Comparison of ENCODE assay signal across 8 mouse cellular contexts in genomic region chr2:11501301-11502254, GRCm38 (mm10). TPM values are rescaled to one million over a fixed set of nuclear protein-coding genes. Genes with fewer than 3 reads are reported as not detected.
A peak's percentile ranks its signal among the peaks of the same experiment; 100 is the strongest.
DNase-seq lines count a peak whose midpoint lies in the region; ATAC-seq and TF ChIP-seq lines count a peak whose summit lies in the region.

No protein-coding gene starts in this region.

- no peaks in the 10 kb centered on the region for H3K9me3 ChIP-seq in heart, embryonic 10.5 days
- H3K9me3 ChIP-seq in kidney, embryonic 14.5 days (ENCODE audit: control insufficient read depth, low read length) = no peaks in the 10 kb centered on the region
- no peaks in the 10 kb centered on the region for H3K9me3 ChIP-seq in limb, embryonic 14.5 days (ENCODE audit: control insufficient read depth, low read length)
- H3K9me3 ChIP-seq in midbrain, embryonic 16.5 days (replicated peaks; ENCODE audit: control insufficient read depth, low read length, poor library complexity, severe bottlenecking) = no peaks in the 10 kb centered on the region

- H3K4me2 ChIP-seq in kidney, embryonic 14.5 days (replicated peaks; ENCODE audit: low read depth, low read length) = peak overlapping the region; percentile 56
- peak overlapping the region; percentile 91 for H3K4me2 ChIP-seq in limb, embryonic 14.5 days (replicated peaks; ENCODE audit: low read depth, low read length, severe bottlenecking)
- H3K4me2 ChIP-seq in midbrain, embryonic 16.5 days (ENCODE audit: low read length) = peak overlapping the region; percentile 98

- under 1% methylated on average over 76 of the region's 76 CpGs for WGBS in heart, embryonic 10.5 days
- WGBS in kidney, embryonic 14.5 days = under 1% methylated on average over 76 of the region's 76 CpGs
- WGBS in limb, embryonic 14.5 days = 0% methylated on average over 70 of the region's 76 CpGs
- 0% methylated on average over 73 of the region's 76 CpGs for WGBS in midbrain, embryonic 16.5 days
- 1% methylated on average over 76 of the region's 76 CpGs for WGBS in spleen, adult 2 months

- peak overlapping the region; percentile 77 for H3K4me3 ChIP-seq in bone marrow macrophage, adult 2 months (ENCODE audit: insufficient read depth, low read length)
- peak overlapping the region; percentile 73 for H3K4me3 ChIP-seq in embryonic fibroblast, embryonic 13.5 days (ENCODE audit: insufficient read depth, low read length)
- H3K4me3 ChIP-seq in heart, embryonic 10.5 days = peak overlapping the region; percentile 84
- H3K4me3 ChIP-seq in kidney, embryonic 14.5 days (ENCODE audit: low read length) = peak overlapping the region; percentile 58
- H3K4me3 ChIP-seq in limb, embryonic 14.5 days (replicated peaks; ENCODE audit: low read length) = peak overlapping the region; percentile 64
- peak overlapping the region; percentile 66 for H3K4me3 ChIP-seq in midbrain, embryonic 16.5 days (ENCODE audit: low read depth, low read length)
- H3K4me3 ChIP-seq in spleen, adult 2 months (ENCODE audit: extremely low read depth, insufficient read depth, insufficient read length) = peak overlapping the region; percentile 73

- TF ChIP-seq POLR2A in bone marrow macrophage, adult 2 months (IDR thresholded peaks at IDR 0.05; ENCODE audit: borderline replicate concordance, low read depth, low read length) = no peak
- peak; percentile 97 for TF ChIP-seq POLR2A in embryonic fibroblast, embryonic 13.5 days (IDR thresholded peaks at IDR 0.05; ENCODE audit: low read depth, low read length)
- peak; percentile 66; the same call in 1 of the 2 replicates for TF ChIP-seq POLR2A in limb, embryonic 14.5 days (IDR thresholded peaks at IDR 0.05; ENCODE audit: borderline replicate concordance, extremely low read depth, insufficient read depth, insufficient read length)
- peak; percentile 35; the same call in 1 of the 2 replicates for TF ChIP-seq POLR2A in spleen, adult 2 months (IDR thresholded peaks at IDR 0.05; ENCODE audit: low read depth, low read length)

- ATAC-seq in kidney, embryonic 14.5 days (ENCODE audit: low FRiP score, low TSS enrichment) = peak; percentile 87
- peak; percentile 86 for ATAC-seq in limb, embryonic 14.5 days (ENCODE audit: low FRiP score, low read depth)
- ATAC-seq in midbrain, embryonic 16.5 days = peak; percentile 90

- peak overlapping the region; percentile 65 for H3K27ac ChIP-seq in bone marrow macrophage, adult 2 months (ENCODE audit: insufficient read depth, low read depth, low read length)
- H3K27ac ChIP-seq in embryonic fibroblast, embryonic 13.5 days (ENCODE audit: insufficient read depth, low read length) = peak overlapping the region; percentile 41
- peak overlapping the region; percentile 95 for H3K27ac ChIP-seq in heart, embryonic 10.5 days
- H3K27ac ChIP-seq in kidney, embryonic 14.5 days (ENCODE audit: low read depth, low read length) = peak overlapping the region; percentile 71
- H3K27ac ChIP-seq in limb, embryonic 14.5 days (replicated peaks; ENCODE audit: low read depth, low read length) = peak overlapping the region; percentile 92
- H3K27ac ChIP-seq in midbrain, embryonic 16.5 days (ENCODE audit: low read length) = peak overlapping the region; percentile 95
- peak overlapping the region; percentile 79 for H3K27ac ChIP-seq in spleen, adult 2 months (ENCODE audit: insufficient read depth, low read length)

- H3K4me1 ChIP-seq in bone marrow macrophage, adult 2 months (ENCODE audit: control insufficient read depth, insufficient read depth, low read length) = peaks cover 26% of the 10 kb centered on the region
- peaks cover 8% of the 10 kb centered on the region; the same call in 1 of the 2 replicates for H3K4me1 ChIP-seq in embryonic fibroblast, embryonic 13.5 days (ENCODE audit: control insufficient read depth, insufficient read depth, low read length)
- peaks cover 34% of the 10 kb centered on the region for H3K4me1 ChIP-seq in heart, embryonic 10.5 days
- peaks cover 20% of the 10 kb centered on the region for H3K4me1 ChIP-seq in kidney, embryonic 14.5 days (ENCODE audit: control insufficient read depth, insufficient read depth, low read length)
- peaks cover 14% of the 10 kb centered on the region for H3K4me1 ChIP-seq in limb, embryonic 14.5 days (ENCODE audit: control insufficient read depth, insufficient read depth, low read length)
- H3K4me1 ChIP-seq in midbrain, embryonic 16.5 days (ENCODE audit: control insufficient read depth, insufficient read depth, low read length) = peaks cover 20% of the 10 kb centered on the region
- peaks cover 12% of the 10 kb centered on the region; the same call in 1 of the 2 replicates for H3K4me1 ChIP-seq in spleen, adult 2 months (ENCODE audit: control insufficient read depth, insufficient read depth, insufficient read length)

- peaks cover 22% of the 10 kb centered on the region; the same call in 1 of the 2 replicates for H3K36me3 ChIP-seq in heart, embryonic 10.5 days
- no peaks in the 10 kb centered on the region for H3K36me3 ChIP-seq in kidney, embryonic 14.5 days (ENCODE audit: control insufficient read depth, insufficient read depth, low read length)
- H3K36me3 ChIP-seq in limb, embryonic 14.5 days (ENCODE audit: control insufficient read depth, insufficient read depth, low read length) = peaks cover 11% of the 10 kb centered on the region; the same call in 1 of the 2 replicates
- no peaks in the 10 kb centered on the region for H3K36me3 ChIP-seq in midbrain, embryonic 16.5 days (ENCODE audit: control insufficient read depth, insufficient read depth, low read length)
- no peaks in the 10 kb centered on the region for H3K36me3 ChIP-seq in spleen, adult 2 months (ENCODE audit: control insufficient read depth, insufficient read depth, low read length)

- H3K27me3 ChIP-seq in heart, embryonic 10.5 days (ENCODE audit: insufficient read depth, poor library complexity, severe bottlenecking) = no peaks in the 10 kb centered on the region
- H3K27me3 ChIP-seq in kidney, embryonic 14.5 days (ENCODE audit: control insufficient read depth, insufficient read depth, low read length) = peaks cover 10% of the 10 kb centered on the region; the same call in 1 of the 2 replicates
- H3K27me3 ChIP-seq in limb, embryonic 14.5 days (ENCODE audit: control insufficient read depth, insufficient read depth, low read length) = no peaks in the 10 kb centered on the region
- peaks cover 8% of the 10 kb centered on the region; the same call in 1 of the 2 replicates for H3K27me3 ChIP-seq in midbrain, embryonic 16.5 days (ENCODE audit: control insufficient read depth, insufficient read depth, low read depth, low read length)
- no peaks in the 10 kb centered on the region for H3K27me3 ChIP-seq in spleen, adult 2 months (ENCODE audit: control insufficient read depth, insufficient read depth, low read length)

- peak; percentile 95 for DNase-seq in A20 (ENCODE audit: low read depth, low spot score)
- peak; percentile 95 for DNase-seq in heart, embryonic 10.5 days (ENCODE audit: low spot score)
- peak; percentile 93 for DNase-seq in limb, embryonic 14.5 days (ENCODE audit: low spot score)
- peak; percentile 68 to 90 for DNase-seq in spleen, adult 2 months (ENCODE audit: low read depth in 1 of 2, low spot score in 2 of 2)

- peak overlapping the region; percentile 78 for H3K9ac ChIP-seq in kidney, embryonic 14.5 days (ENCODE audit: low read depth, low read length)
- peak overlapping the region; percentile 82 for H3K9ac ChIP-seq in limb, embryonic 14.5 days (ENCODE audit: low read depth, low read length, severe bottlenecking)
- H3K9ac ChIP-seq in midbrain, embryonic 16.5 days (ENCODE audit: low read depth, low read length) = peak overlapping the region; percentile 86

- peak; percentile 35 for TF ChIP-seq CTCF in bone marrow macrophage, adult 2 months (IDR thresholded peaks at IDR 0.05; ENCODE audit: low read depth, low read length)
- peak; percentile 96 for TF ChIP-seq CTCF in embryonic fibroblast, embryonic 13.5 days (IDR thresholded peaks at IDR 0.05; ENCODE audit: borderline replicate concordance, insufficient read depth, low read length)
- TF ChIP-seq CTCF in spleen, adult 2 months (IDR thresholded peaks at IDR 0.05; ENCODE audit: extremely low read depth, insufficient read depth, insufficient read length, insufficient replicate concordance) = peak; percentile 91

RNA-seq across cellular contexts. Expression of gene Pfkfb3, which starts 52.3 kb away (rescaled TPM):
- 39.6 and 41.8 TPM in 2 replicates for polyA plus RNA-seq in bone marrow macrophage, adult 2 months (2012; ENCODE audit: insufficient read depth, insufficient read length, missing spikeins)
- polyA plus RNA-seq in embryonic fibroblast, embryonic 13.5 days (2011; ENCODE audit: insufficient read length, low read depth, missing spikeins) = 14.8 and 15.2 TPM in 2 replicates
- polyA plus RNA-seq in heart, embryonic 10.5 days (2016; fragmentation: Nextera tagmentation; extraction: Ambion mirVana) = 12.7 and 20.5 TPM in 2 replicates
- polyA plus RNA-seq in kidney, embryonic 14.5 days (2014; fragmentation: Nextera tagmentation; extraction: Ambion mirVana) = 10.5 and 11.2 TPM in 2 replicates
- polyA plus RNA-seq in limb, embryonic 14.5 days (2012; rRNA removed) = 19.6 and 25.3 TPM in 2 replicates
- polyA plus RNA-seq in limb, embryonic 14.5 days (2014; fragmentation: Nextera tagmentation; extraction: Ambion mirVana) = 11.4 and 11.9 TPM in 2 replicates
- 34.2 and 35.4 TPM in 2 replicates for polyA plus RNA-seq in midbrain, embryonic 16.5 days (2015; fragmentation: Nextera tagmentation; extraction: Ambion mirVana)
- polyA plus RNA-seq in spleen, adult 2 months (2012; rRNA removed) = 20.6 and 22.0 TPM in 2 replicates

Comparison
In these comparisons a context has a peak if more than half of its experiments do, and no peak if none do; other contexts are left out.
1. Peak in every context shown above with its lines: DNase-seq, ATAC-seq, H3K4me3 ChIP-seq and H3K27ac ChIP-seq.
2. H3K27ac ChIP-seq: peak in every context shown above with its lines; median percentile 95 in heart, embryonic 10.5 days; 95 in midbrain, embryonic 16.5 days; 92 in limb, embryonic 14.5 days; 79 in spleen, adult 2 months; 71 in kidney, embryonic 14.5 days; 65 in bone marrow macrophage, adult 2 months; 41 in embryonic fibroblast, embryonic 13.5 days.
3. CTCF ChIP-seq: peak in every context shown above with its lines; median percentile 96 in embryonic fibroblast, embryonic 13.5 days; 91 in spleen, adult 2 months; 35 in bone marrow macrophage, adult 2 months.